Mouse (Mus musculus): Measurements from ENCODE around the gene C7. TPM values are rescaled to one million over a fixed set of nuclear protein-coding genes. Genes with fewer than 3 reads are reported as not detected.

The C7 gene
- polyA plus RNA-seq (2014; fragmentation: Nextera tagmentation; extraction: Ambion mirVana) = 0.09 TPM in 2 replicates

GRCm38 (mm10) chr15:5063635-5064034 lies at the start of gene C7:
Gene C7, minus strand, starts transcription at chr15:5063740.
- no peaks in the 10 kb centered on the region for H3K4me1 ChIP-seq (ENCODE audit: control insufficient read depth, insufficient read depth, low read length)

GRCm38 (mm10) chr15:5112651-5113050 lies 49.1 kb upstream of the C7 start:
- no peak for ATAC-seq (ENCODE audit: low FRiP score, low TSS enrichment)
- H3K36me3 ChIP-seq (ENCODE audit: control insufficient read depth, insufficient read depth, low read length) = peaks cover 5% of the 10 kb centered on the region
- no peak overlapping the region for H3K4me2 ChIP-seq (replicated peaks; ENCODE audit: low read depth, low read length)
- 86% methylated on average over 3 of the region's 3 CpGs for WGBS
- H3K9ac ChIP-seq (ENCODE audit: low read depth, low read length) = no peak overlapping the region
- peaks cover 13% of the 10 kb centered on the region; the same call in 1 of the 2 replicates for H3K4me1 ChIP-seq (ENCODE audit: control insufficient read depth, insufficient read depth, low read length)
- no peaks in the 10 kb centered on the region for H3K9me3 ChIP-seq (ENCODE audit: control insufficient read depth, low read length)
- H3K4me3 ChIP-seq (ENCODE audit: low read length) = no peak overlapping the region
- no peaks in the 10 kb centered on the region for H3K27me3 ChIP-seq (ENCODE audit: control insufficient read depth, insufficient read depth, low read length)
- no peak overlapping the region for H3K27ac ChIP-seq (ENCODE audit: low read depth, low read length)

More at GRCm38 (mm10) chr15:5063635-5064034, at the start of gene C7:
- no peak within 1 kb of the TSS for H3K4me3 ChIP-seq (ENCODE audit: low read length)
- H3K27me3 ChIP-seq (ENCODE audit: control insufficient read depth, insufficient read depth, low read length) = no peaks in the 10 kb centered on the region
- H3K27ac ChIP-seq (ENCODE audit: low read depth, low read length) = no peak within 1 kb of the TSS
- H3K9me3 ChIP-seq (ENCODE audit: control insufficient read depth, low read length) = peaks cover 2% of the 10 kb centered on the region; the same call in 1 of the 2 replicates
- H3K9ac ChIP-seq (ENCODE audit: low read depth, low read length) = no peak within 1 kb of the TSS
- no peak within 1 kb of the TSS for H3K4me2 ChIP-seq (replicated peaks; ENCODE audit: low read depth, low read length)
- no peak; the same call in 1 of the 2 replicates for ATAC-seq (ENCODE audit: low FRiP score, low TSS enrichment)
- H3K36me3 ChIP-seq (ENCODE audit: control insufficient read depth, insufficient read depth, low read length) = no peaks in the 10 kb centered on the region

- 80% methylated on average over 3 of the region's 3 CpGs for WGBS
- ATAC-seq (ENCODE audit: low FRiP score, low TSS enrichment) = no peak
- Histone ChIP-seq H3K36me3 (ENCODE audit: control insufficient read depth, insufficient read depth, low read length) (no peaks in the 10 kb centered on the region), H3K27ac (ENCODE audit: low read depth, low read length) (peak overlapping the region; percentile 43; the same call in 1 of the 2 replicates), H3K9me3 (ENCODE audit: control insufficient read depth, low read length) (no peaks in the 10 kb centered on the region), H3K4me2 (replicated peaks; ENCODE audit: low read depth, low read length) (no peak overlapping the region; the same call in 1 of the 2 replicates), H3K9ac (ENCODE audit: low read depth, low read length) (no peak overlapping the region), H3K4me3 (ENCODE audit: low read length) (no peak overlapping the region), H3K27me3 (ENCODE audit: control insufficient read depth, insufficient read depth, low read length) (no peaks in the 10 kb centered on the region), H3K4me1 (ENCODE audit: control insufficient read depth, insufficient read depth, low read length) (no peaks in the 10 kb centered on the region)
Observed at GRCm38 (mm10) chr15:5108655-5109040, 45.1 kb upstream of the C7 start.

DNA sequence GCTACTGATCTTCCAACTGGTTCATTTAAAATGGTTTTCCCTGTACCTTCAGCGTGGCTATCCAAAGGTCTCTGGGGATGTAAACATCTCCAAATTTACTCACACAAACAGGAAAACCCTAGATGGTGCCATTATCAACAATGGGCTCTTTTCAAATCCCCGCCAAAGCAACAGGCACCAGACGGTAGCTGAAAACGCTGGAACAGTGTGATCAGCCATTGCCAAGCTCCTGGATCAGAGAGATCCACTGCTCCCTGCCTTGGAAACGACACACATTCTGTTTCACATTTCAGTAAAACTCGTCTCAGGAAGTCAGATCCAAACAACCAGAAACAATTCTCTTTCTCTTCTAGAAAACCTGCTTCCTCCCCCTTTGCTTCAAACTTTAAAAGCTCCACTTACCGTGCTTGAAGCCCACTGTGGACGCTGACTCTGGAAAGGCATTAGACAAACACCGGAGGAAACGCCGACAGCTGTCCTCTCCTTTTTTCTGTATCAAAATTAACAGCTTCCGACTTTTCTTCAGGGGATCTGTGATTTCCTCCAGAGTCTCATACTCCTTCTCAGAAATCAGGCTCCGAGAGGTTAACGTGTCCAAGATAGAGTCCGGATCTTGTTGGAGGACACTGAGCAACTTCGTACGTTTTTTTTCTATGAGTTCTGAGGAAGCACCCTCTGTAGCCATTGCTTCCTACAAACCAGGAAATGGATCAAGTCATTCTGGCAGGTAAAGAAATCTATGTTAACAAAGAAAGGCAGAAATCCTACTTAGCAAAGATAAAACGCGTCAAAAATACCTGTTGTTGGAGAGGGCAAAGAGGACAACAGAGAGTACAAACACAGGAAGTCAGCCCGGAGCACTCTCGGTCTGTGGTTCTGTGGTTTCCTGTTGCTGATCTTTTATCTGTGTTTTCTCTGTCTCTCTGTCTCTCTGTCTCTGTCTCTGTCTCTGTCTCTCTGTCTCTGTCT lies 44.4 kb upstream of the C7 start, which contains the start of gene Card6:
Gene Card6 (minus strand): TSS at position 854 of the 969 bp plus-strand sequence.
- Histone ChIP-seq H3K9ac (ENCODE audit: low read depth, low read length) (no peak within 1 kb of the TSS), H3K4me3 (ENCODE audit: low read length) (peak within 1 kb of the TSS; percentile 27), H3K27ac (ENCODE audit: low read depth, low read length) (peak within 1 kb of the TSS; percentile 43), H3K9me3 (ENCODE audit: control insufficient read depth, low read length) (no peaks in the 10 kb centered on the region), H3K27me3 (ENCODE audit: control insufficient read depth, insufficient read depth, low read length) (no peaks in the 10 kb centered on the region), H3K4me1 (ENCODE audit: control insufficient read depth, insufficient read depth, low read length) (no peaks in the 10 kb centered on the region), H3K36me3 (ENCODE audit: control insufficient read depth, insufficient read depth, low read length) (no peaks in the 10 kb centered on the region), H3K4me2 (replicated peaks; ENCODE audit: low read depth, low read length) (peak within 1 kb of the TSS; percentile 22)
- ATAC-seq (ENCODE audit: low FRiP score, low TSS enrichment) = no peak
- WGBS = 58% methylated on average over 21 of the region's 21 CpGs

DNA sequence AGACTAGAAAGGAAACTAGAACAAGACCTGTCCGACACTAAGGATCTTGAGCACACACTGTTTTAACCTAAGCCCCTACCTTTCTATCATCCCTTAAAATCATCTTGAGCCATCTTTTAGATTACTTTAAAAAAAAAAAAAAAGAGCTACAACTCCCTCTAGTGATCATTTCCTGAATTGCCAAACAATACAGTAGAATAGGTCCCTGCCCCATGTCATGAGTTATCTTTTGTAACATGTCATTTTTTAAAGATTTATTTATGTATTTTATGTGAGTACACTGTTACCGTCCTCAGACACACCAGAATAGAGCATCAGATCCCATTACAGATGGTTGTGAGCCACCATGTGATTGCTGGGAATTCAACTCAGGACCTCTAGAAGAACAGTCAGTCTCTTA lies 42.8 kb upstream of the C7 start:
- no peak overlapping the region for H3K4me3 ChIP-seq (ENCODE audit: low read length)
- H3K4me1 ChIP-seq (ENCODE audit: control insufficient read depth, insufficient read depth, low read length) = no peaks in the 10 kb centered on the region
- ATAC-seq (ENCODE audit: low FRiP score, low TSS enrichment) = no peak
- H3K27me3 ChIP-seq (ENCODE audit: control insufficient read depth, insufficient read depth, low read length) = no peaks in the 10 kb centered on the region
- no peak overlapping the region for H3K9ac ChIP-seq (ENCODE audit: low read depth, low read length)
- H3K9me3 ChIP-seq (ENCODE audit: control insufficient read depth, low read length) = no peaks in the 10 kb centered on the region
- no peak overlapping the region for H3K4me2 ChIP-seq (replicated peaks; ENCODE audit: low read depth, low read length)
- WGBS = 52% methylated on average over 2 of the region's 2 CpGs
- no peaks in the 10 kb centered on the region for H3K36me3 ChIP-seq (ENCODE audit: control insufficient read depth, insufficient read depth, low read length)
- no peak overlapping the region for H3K27ac ChIP-seq (ENCODE audit: low read depth, low read length)

DNA sequence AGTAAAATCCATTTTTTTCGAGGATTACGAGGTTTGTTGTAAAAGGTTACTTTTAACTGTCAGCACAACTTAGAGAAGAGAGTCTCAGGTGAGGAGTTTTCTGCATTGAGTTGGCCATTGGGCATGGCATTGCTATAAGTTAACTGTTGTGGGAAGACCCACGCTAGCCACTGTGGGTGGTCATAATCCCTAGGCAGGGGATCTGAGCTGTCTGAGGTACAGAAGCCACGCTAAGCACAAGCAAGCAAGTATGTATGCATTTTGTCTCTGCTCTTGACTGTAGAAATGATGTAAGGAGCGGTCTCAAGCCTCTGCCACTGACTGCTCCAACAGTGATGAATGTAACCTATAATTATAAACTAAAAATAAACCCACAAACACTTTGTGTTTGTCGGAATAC lies 42.4 kb upstream of the C7 start:
- Histone ChIP-seq H3K4me2 (replicated peaks; ENCODE audit: low read depth, low read length) (no peak overlapping the region), H3K27me3 (ENCODE audit: control insufficient read depth, insufficient read depth, low read length) (no peaks in the 10 kb centered on the region), H3K36me3 (ENCODE audit: control insufficient read depth, insufficient read depth, low read length) (no peaks in the 10 kb centered on the region), H3K4me3 (ENCODE audit: low read length) (no peak overlapping the region), H3K9me3 (ENCODE audit: control insufficient read depth, low read length) (no peaks in the 10 kb centered on the region), H3K4me1 (ENCODE audit: control insufficient read depth, insufficient read depth, low read length) (no peaks in the 10 kb centered on the region), H3K27ac (ENCODE audit: low read depth, low read length) (no peak overlapping the region), H3K9ac (ENCODE audit: low read depth, low read length) (no peak overlapping the region)
- no peak for ATAC-seq (ENCODE audit: low FRiP score, low TSS enrichment)
- WGBS = 80% methylated on average over 6 of the region's 6 CpGs

GRCm38 (mm10) chr15:5102312-5102711 lies 38.8 kb upstream of the C7 start:
- Histone ChIP-seq H3K9me3 (ENCODE audit: control insufficient read depth, low read length) (no peaks in the 10 kb centered on the region), H3K4me2 (replicated peaks; ENCODE audit: low read depth, low read length) (no peak overlapping the region), H3K36me3 (ENCODE audit: control insufficient read depth, insufficient read depth, low read length) (no peaks in the 10 kb centered on the region), H3K9ac (ENCODE audit: low read depth, low read length) (no peak overlapping the region), H3K4me1 (ENCODE audit: control insufficient read depth, insufficient read depth, low read length) (no peaks in the 10 kb centered on the region), H3K27me3 (ENCODE audit: control insufficient read depth, insufficient read depth, low read length) (no peaks in the 10 kb centered on the region), H3K27ac (ENCODE audit: low read depth, low read length) (no peak overlapping the region), H3K4me3 (ENCODE audit: low read length) (no peak overlapping the region)
- ATAC-seq (ENCODE audit: low FRiP score, low TSS enrichment) = no peak
- WGBS = 97% methylated on average over 4 of the region's 4 CpGs

DNA sequence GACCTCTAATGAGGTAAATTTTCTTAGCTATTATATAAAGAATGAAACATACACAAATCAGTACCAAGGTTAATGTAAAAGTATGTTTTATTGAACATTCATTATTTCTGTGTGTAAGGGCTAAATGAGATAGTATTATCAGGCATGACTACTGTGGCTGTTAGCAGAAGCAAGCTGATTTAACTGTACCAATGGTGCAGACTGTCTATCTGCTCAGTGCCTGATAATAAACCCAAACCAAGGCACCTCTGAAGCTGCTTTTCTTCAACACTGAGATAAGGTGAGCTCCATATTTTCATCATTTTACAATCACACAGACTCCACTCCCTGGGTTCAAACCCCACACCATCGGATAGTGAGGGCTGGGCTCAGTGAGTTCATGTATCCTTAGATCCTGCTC lies 33.8 kb upstream of the C7 start:
- H3K27me3 ChIP-seq (ENCODE audit: control insufficient read depth, insufficient read depth, low read length) = no peaks in the 10 kb centered on the region
- H3K36me3 ChIP-seq (ENCODE audit: control insufficient read depth, insufficient read depth, low read length) = no peaks in the 10 kb centered on the region
- 92% methylated on average over 1 of the region's 1 CpGs for WGBS
- no peaks in the 10 kb centered on the region for H3K9me3 ChIP-seq (ENCODE audit: control insufficient read depth, low read length)
- H3K4me3 ChIP-seq (ENCODE audit: low read length) = no peak overlapping the region
- no peak overlapping the region for H3K27ac ChIP-seq (ENCODE audit: low read depth, low read length)
- no peak overlapping the region for H3K9ac ChIP-seq (ENCODE audit: low read depth, low read length)
- no peaks in the 10 kb centered on the region for H3K4me1 ChIP-seq (ENCODE audit: control insufficient read depth, insufficient read depth, low read length)
- ATAC-seq (ENCODE audit: low FRiP score, low TSS enrichment) = no peak
- H3K4me2 ChIP-seq (replicated peaks; ENCODE audit: low read depth, low read length) = no peak overlapping the region

Data from kidney, embryonic 14.5 days (tissue).